Mouse (Mus musculus): ENCODE measurements at regions not wholly inside any gene's neighbourhood (a gene's known extent, or its start where the extent isn't known, plus 50 kb on each side); places are given as distances from the start of the nearest gene placed in this dataset.

GRCm38 (mm10) chr17:83057832-83058231 is 157.3 kb upstream of the Pkdcc start:
- TF ChIP-seq POLR2A (IDR thresholded peaks at IDR 0.05; ENCODE audit: low read depth, low read length) = no peak
- TF ChIP-seq CTCF (conservative IDR thresholded peaks at IDR 0.05; ENCODE audit: insufficient read depth, insufficient read length, low read depth, low read length) = no peak

All from kidney, adult 2 months (tissue).